Mouse (Mus musculus) erythroblast, embryonic 14.5 days (primary cell): Measurements from ENCODE around the gene Fam50a.

Source experiments
- GATA1 ChIP-seq: IDR thresholded peaks from 2 replicates; pipeline ENCODE4 v1.6.1; 2012; ENCODE audit warnings: low read length, inconsistent platforms, mixed read lengths
- TAL1 ChIP-seq: IDR thresholded peaks from 3 replicates; pipeline ENCODE4 v1.6.1; 2012; ENCODE audit warnings: low read length, inconsistent platforms, mixed read lengths

GRCm38 (mm10) chrX:74312540-74313464, at the start of gene Fam50a:
- TF ChIP-seq GATA1 (no peak), TAL1 (no peak)
